Comparison of ENCODE assay signal across 9 mouse cellular contexts in the genomic region with DNA sequence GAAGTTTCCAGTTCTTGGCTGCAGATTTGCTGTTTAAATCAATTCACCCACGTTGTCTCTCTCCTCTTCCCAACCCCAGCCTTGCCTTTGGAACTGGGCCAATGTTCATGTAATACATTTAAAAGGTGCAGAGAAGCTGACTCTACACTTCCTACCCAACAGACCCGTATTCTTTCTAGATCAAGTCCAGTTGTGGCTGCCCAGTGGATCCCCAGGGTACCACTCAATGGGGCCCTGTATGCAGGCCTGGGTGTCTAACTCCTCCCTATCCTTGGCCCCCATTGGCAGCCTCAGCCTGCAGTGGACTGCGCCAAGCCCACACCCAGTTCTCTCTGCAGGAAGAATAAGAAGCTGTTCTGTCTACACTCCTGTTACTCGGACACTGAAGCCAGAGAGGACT. TPM values are rescaled to one million over a fixed set of nuclear protein-coding genes. Genes with fewer than 3 reads are reported as not detected.
A peak's percentile ranks its signal among the peaks of the same experiment; 100 is the strongest.
DNase-seq lines count a peak whose midpoint lies in the region; ATAC-seq lines count a peak whose summit lies in the region.
"Had no signal": no experiment of that assay in that cellular context is flagged by ENCODE, and none has a peak within 500 bp of the region (broad histone marks: within the 10 kb centered on the region; RNA-seq: fewer than 3 reads in every experiment).

TSS of gene S100b (plus strand) at position 318 of the 400 bp plus-strand sequence.

- 42% methylated on average over 4 of the region's 4 CpGs for WGBS in heart, embryonic 12.5 days
- 31% methylated on average over 4 of the region's 4 CpGs for WGBS in embryonic facial prominence, embryonic 14.5 days
- WGBS in stomach, embryonic 15.5 days: 34% methylated on average over 4 of the region's 4 CpGs

- H3K27me3 ChIP-seq in heart, embryonic 12.5 days (replicated peaks): no peaks in the 10 kb centered on the region
- no peaks in the 10 kb centered on the region for H3K27me3 ChIP-seq in embryonic facial prominence, embryonic 14.5 days (replicated peaks; ENCODE audit: control insufficient read depth, insufficient read depth, low read length)
- H3K27me3 ChIP-seq in stomach, embryonic 15.5 days (replicated peaks): no peaks in the 10 kb centered on the region

- H3K27ac ChIP-seq in heart, embryonic 12.5 days (ENCODE audit: poor library complexity, severe bottlenecking): no peak within 1 kb of the TSS
- H3K27ac ChIP-seq in embryonic facial prominence, embryonic 14.5 days (replicated peaks; ENCODE audit: low read depth, low read length): peak within 1 kb of the TSS; percentile 79
- H3K27ac ChIP-seq in stomach, embryonic 15.5 days: peak within 1 kb of the TSS; percentile 44; the same call in 1 of the 2 replicates

- peak; percentile 45 to 50 for DNase-seq in heart, postnatal 10 days
- peak; percentile 70 for DNase-seq in adipocyte (ENCODE audit: low spot score)
- DNase-seq in embryonic facial prominence, embryonic 14.5 days (ENCODE audit: low spot score): peak; percentile 76
- peak in 1 of 2 experiments; percentile 12 for DNase-seq in layer of hippocampus, postnatal 25 days (ENCODE audit: extremely low spot score in 1 of 2, low spot score in 1 of 2)
- no peak for DNase-seq in thymus, postnatal 10 days (ENCODE audit: low spot score in 2 of 2)

- no peaks in the 10 kb centered on the region for H3K9me3 ChIP-seq in heart, embryonic 12.5 days (replicated peaks)
- no peaks in the 10 kb centered on the region for H3K9me3 ChIP-seq in embryonic facial prominence, embryonic 14.5 days (ENCODE audit: control insufficient read depth, low read length)
- H3K9me3 ChIP-seq in stomach, embryonic 15.5 days: no peaks in the 10 kb centered on the region
- H3K9me3 ChIP-seq: megakaryocyte, embryonic 14.5 days had no signal

- H3K4me1 ChIP-seq in heart, embryonic 12.5 days (replicated peaks): peaks cover 29% of the 10 kb centered on the region
- peaks cover 18% of the 10 kb centered on the region; the same call in 1 of the 2 replicates for H3K4me1 ChIP-seq in embryonic facial prominence, embryonic 14.5 days (ENCODE audit: control insufficient read depth, insufficient read depth, low read length)
- peaks cover 6% of the 10 kb centered on the region; the same call in 1 of the 2 replicates for H3K4me1 ChIP-seq in stomach, embryonic 15.5 days

- H3K36me3 ChIP-seq in heart, embryonic 12.5 days: no peaks in the 10 kb centered on the region
- H3K36me3 ChIP-seq in embryonic facial prominence, embryonic 14.5 days (ENCODE audit: control insufficient read depth, insufficient read depth, low read length): no peaks in the 10 kb centered on the region
- no peaks in the 10 kb centered on the region for H3K36me3 ChIP-seq in stomach, embryonic 15.5 days

- intact Hi-C loops in heart, postnatal 10 days (cut with DNase I): no loop called here

- no peak within 1 kb of the TSS for H3K4me2 ChIP-seq in heart, embryonic 12.5 days
- peak within 1 kb of the TSS; percentile 36 for H3K4me2 ChIP-seq in embryonic facial prominence, embryonic 14.5 days (ENCODE audit: low read depth, low read length)
- no peak within 1 kb of the TSS for H3K4me2 ChIP-seq in stomach, embryonic 15.5 days

- ATAC-seq in heart, embryonic 12.5 days (ENCODE audit: insufficient number of reproducible peaks, low FRiP score): no peak
- peak; percentile 82 for ATAC-seq in embryonic facial prominence, embryonic 14.5 days (ENCODE audit: low read depth)
- peak; percentile 62 for ATAC-seq in stomach, embryonic 15.5 days (ENCODE audit: insufficient read depth, low FRiP score, low read depth)
- ATAC-seq in granulocyte monocyte progenitor cell, adult 5-6 weeks (replicated peaks; ENCODE audit: poor library complexity, severe bottlenecking): no peak

- no peak within 1 kb of the TSS for H3K4me3 ChIP-seq in heart, embryonic 12.5 days
- peak within 1 kb of the TSS; percentile 23 for H3K4me3 ChIP-seq in embryonic facial prominence, embryonic 14.5 days (ENCODE audit: low read depth, low read length)
- no peak within 1 kb of the TSS for H3K4me3 ChIP-seq in stomach, embryonic 15.5 days (replicated peaks)
- H3K4me3 ChIP-seq: megakaryocyte, embryonic 14.5 days had no signal

- H3K9ac ChIP-seq in heart, embryonic 12.5 days: no peak within 1 kb of the TSS
- 0 out of 2 replicates have a peak within 1 kb of the TSS, but pooled peaks have one; percentile 16 for H3K9ac ChIP-seq in embryonic facial prominence, embryonic 14.5 days (ENCODE audit: low read depth, low read length)
- H3K9ac ChIP-seq in stomach, embryonic 15.5 days: no peak within 1 kb of the TSS

RNA-seq across cellular contexts. Expression of gene S100b, which starts in this region (rescaled TPM):
- 1 to 10 TPM; 3.2 to 7.7 TPM for total RNA-seq in heart, postnatal 10 days (2021)
- 0.24 and 0.26 TPM in 2 replicates for polyA plus RNA-seq in heart, embryonic 12.5 days (2016; fragmentation: Nextera tagmentation; extraction: Ambion mirVana)
- polyA plus RNA-seq in embryonic facial prominence, embryonic 14.5 days (2014; fragmentation: Nextera tagmentation; extraction: Ambion mirVana): 12.9 and 14.6 TPM in 2 replicates
- 100 to 1,000 TPM; 117 to 140 TPM for total RNA-seq in layer of hippocampus, postnatal 25 days (2021)
- 2.5 and 2.8 TPM in 2 replicates for polyA plus RNA-seq in stomach, embryonic 15.5 days (2015; fragmentation: Nextera tagmentation; extraction: Ambion mirVana)
- total RNA-seq in granulocyte monocyte progenitor cell, adult 5-6 weeks (2014; fragmentation: Nextera tagmentation): not detected in 2 replicates
- not detected in 2 replicates for total RNA-seq in granulocyte monocyte progenitor cell, adult 5-6 weeks (2017)

Comparison
In these comparisons a context has a peak if more than half of its experiments do, and no peak if none do; other contexts are left out.
1. RNA of gene S100b (total RNA-seq): 117 to 140 TPM in layer of hippocampus, postnatal 25 days; 3.2 to 7.7 TPM in heart, postnatal 10 days and not detected in granulocyte monocyte progenitor cell, adult 5-6 weeks; every median in the first group is over 10 times any median in the second.
2. DNase-seq: peak in heart, postnatal 10 days (2 of 2), adipocyte (single experiment) and embryonic facial prominence, embryonic 14.5 days (single experiment); none in thymus, postnatal 10 days (0 of 2).
3. ATAC-seq: peak in embryonic facial prominence, embryonic 14.5 days (single experiment) and stomach, embryonic 15.5 days (single experiment); none in heart, embryonic 12.5 days (single experiment) and granulocyte monocyte progenitor cell, adult 5-6 weeks (single experiment).